8 mouse cellular contexts compared by ENCODE assay signal in genomic region chr4:123664021-123664950, GRCm38 (mm10). TPM values are rescaled to one million over a fixed set of nuclear protein-coding genes. Genes with fewer than 3 reads are reported as not detected.
DNase-seq lines count a peak whose midpoint lies in the region; ATAC-seq and TF ChIP-seq lines count a peak whose summit lies in the region.

No protein-coding gene starts in this region.

- peak; percentile 73 to 74 for DNase-seq in left cerebral cortex, adult 2 months (ENCODE audit: extremely low spot score in 1 of 2, low spot score in 2 of 2)
- no peak for DNase-seq in left cerebral cortex, adult 8-10 months (ENCODE audit: low spot score in 2 of 2)
- DNase-seq in cerebellum, postnatal 36 days = peak; percentile 62 to 70
- DNase-seq in gastrocnemius, postnatal 14 days = peak; percentile 80
- DNase-seq in hindbrain, postnatal 0 days (ENCODE audit: low spot score) = peak; percentile 72
- peak; percentile 81 to 83 for DNase-seq in spleen, postnatal 10 days (ENCODE audit: low spot score in 2 of 2)

- H3K4me3 ChIP-seq in left cerebral cortex, adult 2 months = peak overlapping the region; percentile 70
- H3K4me3 ChIP-seq in hindbrain, postnatal 0 days (ENCODE audit: low read length) = peak overlapping the region; percentile 82
- H3K4me3 ChIP-seq in limb, embryonic 13.5 days = peak overlapping the region; percentile 93
- peak overlapping the region; percentile 96 for H3K4me3 ChIP-seq in midbrain, embryonic 12.5 days

- H3K27me3 ChIP-seq in hindbrain, postnatal 0 days (ENCODE audit: insufficient read depth, low read length) = no peaks in the 10 kb centered on the region
- H3K27me3 ChIP-seq in limb, embryonic 13.5 days = no peaks in the 10 kb centered on the region
- H3K27me3 ChIP-seq in midbrain, embryonic 12.5 days = no peaks in the 10 kb centered on the region

- WGBS in hindbrain, postnatal 0 days = under 1% methylated on average over 82 of the region's 125 CpGs
- WGBS in limb, embryonic 13.5 days = under 1% methylated on average over 99 of the region's 125 CpGs
- under 1% methylated on average over 104 of the region's 125 CpGs for WGBS in midbrain, embryonic 12.5 days

- ATAC-seq in hindbrain, postnatal 0 days = peak; percentile 75
- peak; percentile 77 for ATAC-seq in limb, embryonic 13.5 days (ENCODE audit: low FRiP score, low read depth)
- peak; percentile 57 for ATAC-seq in midbrain, embryonic 12.5 days (ENCODE audit: low FRiP score, low read depth)

- H3K9me3 ChIP-seq in hindbrain, postnatal 0 days (ENCODE audit: low read length) = no peaks in the 10 kb centered on the region
- H3K9me3 ChIP-seq in limb, embryonic 13.5 days = no peaks in the 10 kb centered on the region
- H3K9me3 ChIP-seq in midbrain, embryonic 12.5 days = no peaks in the 10 kb centered on the region

- no peak for TF ChIP-seq CTCF in left cerebral cortex, adult 2 months (IDR thresholded peaks at IDR 0.05)
- no peak for TF ChIP-seq CTCF in hindbrain, postnatal 0 days (IDR thresholded peaks at IDR 0.05; ENCODE audit: low read depth)

- H3K27ac ChIP-seq in left cerebral cortex, adult 2 months = peak overlapping the region; percentile 48
- peak overlapping the region; percentile 94 for H3K27ac ChIP-seq in hindbrain, postnatal 0 days
- peak overlapping the region; percentile 98 for H3K27ac ChIP-seq in limb, embryonic 13.5 days
- H3K27ac ChIP-seq in midbrain, embryonic 12.5 days (replicated peaks) = peak overlapping the region; percentile 100

- H3K9ac ChIP-seq in hindbrain, postnatal 0 days (replicated peaks; ENCODE audit: low read length) = peak overlapping the region; percentile 95
- peak overlapping the region; percentile 99 for H3K9ac ChIP-seq in limb, embryonic 13.5 days
- peak overlapping the region; percentile 100 for H3K9ac ChIP-seq in midbrain, embryonic 12.5 days (replicated peaks)

- intact Hi-C loops in left cerebral cortex, adult 2 months (cut with DNase I) = loop anchor here (2.0 kb wide), 1 partner anchor 31 kb away; no protein-coding TSS in a partner anchor
- intact Hi-C loops in gastrocnemius, postnatal 14 days (cut with DNase I; ENCODE audit: low total_unique reads) = no loop called here

- no peaks in the 10 kb centered on the region for H3K36me3 ChIP-seq in hindbrain, postnatal 0 days (ENCODE audit: insufficient read depth, low read length)
- H3K36me3 ChIP-seq in limb, embryonic 13.5 days = no peaks in the 10 kb centered on the region
- H3K36me3 ChIP-seq in midbrain, embryonic 12.5 days = no peaks in the 10 kb centered on the region; the same call in 1 of the 2 replicates

- H3K4me1 ChIP-seq in hindbrain, postnatal 0 days (ENCODE audit: insufficient read depth, low read length) = peaks cover 21% of the 10 kb centered on the region
- peaks cover 46% of the 10 kb centered on the region for H3K4me1 ChIP-seq in limb, embryonic 13.5 days
- peaks cover 54% of the 10 kb centered on the region for H3K4me1 ChIP-seq in midbrain, embryonic 12.5 days

- H3K4me2 ChIP-seq in hindbrain, postnatal 0 days (ENCODE audit: low read depth, low read length) = peak overlapping the region; percentile 81
- H3K4me2 ChIP-seq in limb, embryonic 13.5 days (replicated peaks) = peak overlapping the region; percentile 88
- H3K4me2 ChIP-seq in midbrain, embryonic 12.5 days (replicated peaks) = peak overlapping the region; percentile 70

RNA-seq across cellular contexts. Expression of gene Macf1, which starts 19.9 kb away (rescaled TPM):
- 100 to 1,000 TPM; 242 to 255 TPM for total RNA-seq in left cerebral cortex, adult 2 months (2021)
- total RNA-seq in left cerebral cortex, adult 8-10 months (2022) = 100 to 1,000 TPM; 214 to 262 (median 235) TPM
- 10 to 100 TPM; 76.5 to 88.0 TPM for total RNA-seq in gastrocnemius, postnatal 14 days (2021)
- total RNA-seq in hindbrain, postnatal 0 days (2014; rRNA removed) = 243 and 269 TPM in 2 replicates
- 57.3 and 57.8 TPM in 2 replicates for polyA plus RNA-seq in hindbrain, postnatal 0 days (2015; fragmentation: Nextera tagmentation; extraction: Ambion mirVana)
- polyA plus RNA-seq in limb, embryonic 13.5 days (2015; fragmentation: Nextera tagmentation; extraction: Ambion mirVana) = 47.5 and 48.0 TPM in 2 replicates
- polyA plus RNA-seq in midbrain, embryonic 12.5 days (2016; fragmentation: Nextera tagmentation; extraction: Ambion mirVana) = 78.3 and 79.3 TPM in 2 replicates

RNA-seq across cellular contexts. Expression of gene Ndufs5, which starts 53.7 kb away (rescaled TPM):
- total RNA-seq in left cerebral cortex, adult 2 months (2021) = 100 to 1,000 TPM; 184 to 196 TPM
- 100 to 1,000 TPM; 156 to 202 (median 174) TPM for total RNA-seq in left cerebral cortex, adult 8-10 months (2022)
- 100 to 1,000 TPM; 256 to 285 TPM for total RNA-seq in gastrocnemius, postnatal 14 days (2021)
- total RNA-seq in hindbrain, postnatal 0 days (2014; rRNA removed) = 107 and 129 TPM in 2 replicates
- 651 and 656 TPM in 2 replicates for polyA plus RNA-seq in hindbrain, postnatal 0 days (2015; fragmentation: Nextera tagmentation; extraction: Ambion mirVana)
- 321 TPM in 2 replicates for polyA plus RNA-seq in limb, embryonic 13.5 days (2015; fragmentation: Nextera tagmentation; extraction: Ambion mirVana)
- 318 and 329 TPM in 2 replicates for polyA plus RNA-seq in midbrain, embryonic 12.5 days (2016; fragmentation: Nextera tagmentation; extraction: Ambion mirVana)

Comparison
In these comparisons a context has a peak if more than half of its experiments do, and no peak if none do; other contexts are left out.
1. DNase-seq: peak in left cerebral cortex, adult 2 months (2 of 2), cerebellum, postnatal 36 days (2 of 2), gastrocnemius, postnatal 14 days (single experiment), hindbrain, postnatal 0 days (single experiment) and spleen, postnatal 10 days (2 of 2); none in left cerebral cortex, adult 8-10 months (0 of 2).
2. H3K27ac ChIP-seq: peak in every context shown above with its lines; median percentile 100 in midbrain, embryonic 12.5 days; 98 in limb, embryonic 13.5 days; 94 in hindbrain, postnatal 0 days; 48 in left cerebral cortex, adult 2 months.
3. Peak in every context shown above with its lines, with median percentiles within 50 percentile points of each other: H3K4me3 ChIP-seq, ATAC-seq, H3K4me2 ChIP-seq and H3K9ac ChIP-seq.